Mouse (Mus musculus) naive thymus-derived CD4-positive, alpha-beta T cell, adult 2 months (primary cell): Measurements from ENCODE around the gene Erbb2.

Experiments used
- DNase-seq: peaks from one replicate; pipeline ENCODE4 v3.0.0-alpha.2; 2011; ENCODE audit warnings: low read depth

The Erbb2 gene

DNA sequence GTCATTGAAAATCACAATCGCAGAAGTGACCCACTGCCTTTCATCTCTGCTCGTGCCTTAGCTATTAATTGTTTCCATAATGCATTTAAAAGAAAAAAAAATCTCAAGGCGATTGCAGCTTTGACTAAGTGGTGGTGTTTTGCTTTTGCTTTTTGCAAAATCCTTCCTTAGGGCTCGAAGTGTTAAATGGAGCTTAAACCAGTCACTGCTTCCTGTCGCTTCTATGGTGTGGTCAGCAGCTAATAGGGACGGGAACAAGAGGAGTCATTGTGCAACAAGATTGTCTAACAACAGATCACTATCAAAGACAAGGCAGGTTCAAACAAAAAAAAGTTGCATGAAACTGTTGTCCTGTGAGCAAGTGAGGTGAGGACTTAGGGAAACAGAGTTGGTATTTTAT is 69.0 kb downstream of the Erbb2 start:
- no peak for DNase-seq

DNA sequence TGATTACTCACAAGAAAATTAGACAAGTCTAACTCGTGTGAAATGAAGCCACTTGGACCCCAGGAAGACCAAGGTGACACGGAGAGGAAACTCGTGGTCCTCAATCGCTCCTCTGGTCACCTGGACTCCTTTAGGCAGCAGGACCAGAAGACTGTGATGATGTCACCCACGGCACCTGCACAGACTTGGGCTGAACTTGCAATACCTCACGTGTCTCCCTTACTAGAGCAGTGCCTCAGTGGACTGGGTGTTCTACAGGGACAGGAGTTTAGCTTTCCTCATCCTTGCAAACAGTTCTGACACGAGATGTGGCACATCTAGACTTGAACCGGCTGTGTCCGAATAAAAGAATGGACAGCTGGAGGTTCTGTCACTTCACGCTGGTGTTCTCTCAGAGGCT is 69.8 kb downstream of the Erbb2 start:
- DNase-seq = no peak

DNA sequence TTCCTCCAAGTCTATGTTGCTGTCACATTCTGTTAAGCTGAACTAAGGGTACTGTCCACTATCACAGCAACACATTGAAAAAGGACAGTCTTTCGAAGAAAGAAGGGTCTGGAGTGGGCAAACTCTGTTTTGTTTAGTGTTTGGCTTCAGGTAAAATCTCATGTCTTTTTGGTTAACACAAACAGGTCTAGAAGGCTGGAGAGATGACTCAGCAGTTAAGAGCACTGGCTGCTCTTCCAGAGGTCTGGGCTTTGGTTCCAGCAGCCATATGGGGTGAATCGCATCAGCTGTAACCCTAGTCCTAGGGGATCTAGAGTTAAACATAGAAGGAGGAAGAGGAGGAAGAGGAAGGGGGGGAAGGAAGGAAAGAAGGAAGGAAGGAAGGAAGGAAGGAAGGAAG is 73.5 kb downstream of the Erbb2 start:
- no peak for DNase-seq
